Mouse (Mus musculus) liver, embryonic 14.5 days (tissue): ENCODE measurements around the gene Tmco5. TPM values are rescaled to one million over a fixed set of nuclear protein-coding genes. Genes with fewer than 3 reads are reported as not detected.
"Not testable (repeated sequence)": the region's sequence is repeated elsewhere in the genome, so short reads cannot be mapped to it uniquely, and the experiment has no call there.

Source experiments
- ATAC-seq: fragments of 200-750 bp; cut with Nextera tagmentation; 2 replicates; pipeline ENCODE4 v1.8.0; 2017; ENCODE audit warnings: moderate number of reproducible peaks, mild to moderate bottlenecking, moderate library complexity; ENCODE audit not compliant: insufficient read depth
- DNase-seq, 3 experiments: peaks; one replicate each; pipeline ENCODE4 v3.0.0-alpha.2; 2012 to 2013; ENCODE audit warnings: low read depth in 3 of 3, low spot score in 3 of 3
- H3K27ac ChIP-seq: fragments of 300-500 bp; sonication (generic); 2 replicates; pipeline ENCODE4 v1.5.1; 2014; ENCODE audit warnings: moderate library complexity, mild to moderate bottlenecking, control low read depth, inconsistent platforms
- H3K27me3 ChIP-seq: fragments of 300-500 bp; sonication (generic); 2 replicates; pipeline ENCODE4 v1.6.1; 2014; ENCODE audit warnings: mild to moderate bottlenecking, low read length, moderate library complexity; ENCODE audit not compliant: control insufficient read depth, insufficient read depth
- H3K36me3 ChIP-seq: fragments of 300-500 bp; sonication (generic); replicated peaks from 2 replicates; pipeline ENCODE4 v1.6.1; 2014; ENCODE audit warnings: low read depth; ENCODE audit not compliant: control insufficient read depth, insufficient read depth
- H3K4me1 ChIP-seq, 2 experiments: fragments of 200-500 bp in 1 of 2; fragments of 300-500 bp in 1 of 2; sonication (generic) in 1 of 2; replicated peaks; 2 replicates each; pipeline ENCODE4 v1.6.1; 2012 to 2014; ENCODE audit warnings: antibody characterized with exemption in 1 of 2, inconsistent platforms in 1 of 2, low read length in 1 of 2; ENCODE audit not compliant: control insufficient read depth in 2 of 2, insufficient read depth in 2 of 2
- H3K4me2 ChIP-seq: fragments of 300-500 bp; sonication (generic); 2 replicates; pipeline ENCODE4 v1.6.1; 2014; ENCODE audit warnings: low read depth, mild to moderate bottlenecking, control low read depth, moderate library complexity
- H3K4me3 ChIP-seq, 2 experiments: fragments of 200-500 bp in 1 of 2; fragments of 300-500 bp in 1 of 2; sonication (generic) in 1 of 2; 2 replicates each; pipeline ENCODE4 v1.5.1; 2012 to 2014; ENCODE audit warnings: low read depth in 2 of 2, low read length in 2 of 2, mild to moderate bottlenecking in 2 of 2, control low read depth in 1 of 2, inconsistent platforms in 1 of 2, moderate library complexity in 1 of 2; ENCODE audit not compliant: insufficient read depth in 1 of 2
- H3K9ac ChIP-seq: fragments of 300-500 bp; sonication (generic); replicated peaks from 2 replicates; pipeline ENCODE4 v1.6.1; 2014; ENCODE audit warnings: mild to moderate bottlenecking, control low read depth, moderate library complexity
- H3K9me3 ChIP-seq: fragments of 300-500 bp; sonication (generic); 2 replicates; pipeline ENCODE4 v1.6.1; 2016; ENCODE audit warnings: low read length, mixed read lengths; ENCODE audit not compliant: control insufficient read depth
- CTCF ChIP-seq: IDR thresholded peaks from 2 replicates; pipeline ENCODE4 v1.5.1; 2016; ENCODE audit warnings: antibody characterized with exemption, low read depth, control low read depth
- EP300 ChIP-seq: IDR thresholded peaks from 2 replicates; pipeline ENCODE4 v1.6.1; 2016; ENCODE audit warnings: antibody characterized with exemption, low read depth
- WGBS: fragments of 180-500 bp; shearing (Covaris S2); extraction: QIAGEN DNeasy Blood & Tissue Kit; methylation state at CpG from one replicate; pipeline ENCODE4 v1.1.7; 2014; ENCODE audit not compliant: insufficient replicate concordance; 5-methylcytosine and 5-hydroxymethylcytosine counted together
- polyA plus RNA-seq, 2 experiments: library from polyadenylated mRNA; depleted of rRNA in 1 of 2; stranded (reverse) in 1 of 2; unstranded in 1 of 2; fragments of >200 nt; fragmentation: Nextera tagmentation in 1 of 2; extraction: Ambion mirVana in 1 of 2; gene quantifications; 2 replicates each; pipeline versions ENCODE4 v1.2.1 to v1.2.3; 2012 to 2014

Tmco5 gene
- polyA plus RNA-seq, 2 experiments = not detected

GRCm38 (mm10) chr2:116922580-116923500 is 44.3 kb downstream of the Tmco5 start:
- no peak overlapping the region for H3K4me3 ChIP-seq
- H3K9me3 ChIP-seq = no peaks in the 10 kb centered on the region
- TF ChIP-seq EP300 (no peak), CTCF (no peak)
- 21% methylated on average over 9 of the region's 9 CpGs for WGBS
- ATAC-seq (no peak), DNase-seq (no peak)
- peaks cover 0 to 2% of the 10 kb centered on the region in 2 experiments; a peak in 1 of 4 replicates for H3K4me1 ChIP-seq
- H3K27me3 ChIP-seq = no peaks in the 10 kb centered on the region
- no peak overlapping the region for H3K27ac ChIP-seq
- H3K4me2 ChIP-seq = no peak overlapping the region
- no peak overlapping the region for H3K9ac ChIP-seq
- no peaks in the 10 kb centered on the region for H3K36me3 ChIP-seq

- Histone ChIP-seq H3K9me3 (no peaks in the 10 kb centered on the region), H3K36me3 (no peaks in the 10 kb centered on the region), H3K27ac (no peak overlapping the region), H3K27me3 (no peaks in the 10 kb centered on the region), H3K9ac (no peak overlapping the region), H3K4me3 (no peak overlapping the region), H3K4me1 (peaks cover 0 to 2% of the 10 kb centered on the region in 2 experiments; a peak in 1 of 4 replicates), H3K4me2 (no peak overlapping the region)
- no peak for DNase-seq
- no peak for TF ChIP-seq EP300
- no peak for TF ChIP-seq CTCF
- no peak for ATAC-seq
- WGBS = 59% methylated on average over 3 of the region's 3 CpGs
These were observed 45.2 kb downstream of the Tmco5 start for GRCm38 (mm10) chr2:116923684-116924083.

- DNase-seq (no peak), ATAC-seq (no peak)
- Histone ChIP-seq H3K36me3 (no peaks in the 10 kb centered on the region), H3K27ac (no peak overlapping the region), H3K27me3 (no peaks in the 10 kb centered on the region), H3K9ac (no peak overlapping the region), H3K9me3 (no peaks in the 10 kb centered on the region), H3K4me1 (peaks cover 0 to 2% of the 10 kb centered on the region in 2 experiments; a peak in 1 of 4 replicates), H3K4me2 (no peak overlapping the region), H3K4me3 (no peak overlapping the region)
- WGBS = 69% methylated on average over 7 of the region's 7 CpGs
- TF ChIP-seq EP300 (no peak), CTCF (no peak)
These were observed 45.8 kb downstream of the Tmco5 start for GRCm38 (mm10) chr2:116924292-116924691.

GRCm38 (mm10) chr2:116925230-116925629 is 46.7 kb downstream of the Tmco5 start:
- Histone ChIP-seq H3K9ac (no peak overlapping the region), H3K36me3 (no peaks in the 10 kb centered on the region), H3K4me3 (no peak overlapping the region), H3K27ac (no peak overlapping the region), H3K4me2 (no peak overlapping the region), H3K9me3 (no peaks in the 10 kb centered on the region), H3K27me3 (no peaks in the 10 kb centered on the region), H3K4me1 (peaks cover 0 to 2% of the 10 kb centered on the region in 2 experiments; a peak in 1 of 4 replicates)
- no peak for DNase-seq
- ATAC-seq = no peak
- TF ChIP-seq EP300 (no peak), CTCF (no peak)
- WGBS = 51% methylated on average over 5 of the region's 5 CpGs

GRCm38 (mm10) chr2:116932218-116932617 is 53.7 kb downstream of the Tmco5 start:
- 30% methylated on average over 7 of the region's 7 CpGs for WGBS
- no peak overlapping the region for H3K9ac ChIP-seq

GRCm38 (mm10) chr2:116934236-116934635 is 55.7 kb downstream of the Tmco5 start:
- H3K27me3 ChIP-seq, H3K4me2 ChIP-seq, H3K27ac ChIP-seq, H3K9me3 ChIP-seq, DNase-seq, ATAC-seq, H3K4me1 ChIP-seq, H3K9ac ChIP-seq, H3K4me3 ChIP-seq, H3K36me3 ChIP-seq: not testable (repeated sequence)
- WGBS = 70% methylated on average over 1 of the region's 1 CpGs

More at GRCm38 (mm10) chr2:116932218-116932617, 53.7 kb downstream of the Tmco5 start:
- no peaks in the 10 kb centered on the region for H3K27me3 ChIP-seq
- H3K36me3 ChIP-seq = no peaks in the 10 kb centered on the region
- DNase-seq (no peak), ATAC-seq (no peak)
- no peak overlapping the region for H3K4me2 ChIP-seq
- no peak overlapping the region for H3K4me3 ChIP-seq
- peaks cover 0 to 2% of the 10 kb centered on the region in 2 experiments; a peak in 1 of 4 replicates for H3K4me1 ChIP-seq
- H3K27ac ChIP-seq = no peak overlapping the region
- TF ChIP-seq CTCF = no peak
- TF ChIP-seq EP300 = no peak
- H3K9me3 ChIP-seq = no peaks in the 10 kb centered on the region
